Mouse (Mus musculus): Measurements from ENCODE around the gene Sp7. TPM values are rescaled to one million over a fixed set of nuclear protein-coding genes. Genes with fewer than 3 reads are reported as not detected.

The Sp7 gene
- total RNA-seq, 4 experiments from 2014 or later = 0.17 to 0.48 (median 0.33) TPM

- DNase-seq = no peak
These were observed 19.7 kb upstream of the Sp7 start for GRCm38 (mm10) chr15:102386640-102387039.

GRCm38 (mm10) chr15:102383671-102384070, 16.7 kb upstream of the Sp7 start:
- DNase-seq = no peak

DNA sequence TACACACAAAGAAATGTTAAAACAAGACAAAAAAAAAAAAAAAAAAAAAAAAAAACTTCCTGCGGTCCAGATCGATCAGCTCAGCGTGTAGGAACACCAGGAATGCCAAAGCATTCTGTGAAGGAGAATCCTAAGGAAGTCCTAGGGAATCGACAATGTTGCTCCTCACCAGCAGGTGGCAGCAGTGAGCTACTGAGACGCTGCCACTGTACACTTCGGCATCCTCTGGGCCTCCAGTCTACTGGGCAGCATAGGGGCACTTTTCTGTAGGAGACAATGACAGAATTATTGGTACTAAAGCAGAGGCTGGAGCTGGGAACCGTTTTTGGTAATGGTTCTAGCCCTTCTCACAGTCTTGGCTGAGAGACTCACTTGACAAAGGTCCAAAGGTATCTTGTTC, 14.6 kb upstream of the Sp7 start:
- peak; percentile 57 for DNase-seq

GRCm38 (mm10) chr15:102377810-102378262, 10.9 kb upstream of the Sp7 start:
- peak; percentile 52 for DNase-seq

GRCm38 (mm10) chr15:102377163-102377543, 10.2 kb upstream of the Sp7 start:
- DNase-seq = peak; percentile 78

- peak; percentile 32 for DNase-seq
These were observed 9.6 kb upstream of the Sp7 start for GRCm38 (mm10) chr15:102376453-102377162.

- DNase-seq = no peak
These were observed 3.7 kb upstream of the Sp7 start for GRCm38 (mm10) chr15:102370727-102371126.

GRCm38 (mm10) chr15:102369972-102370371, 3.0 kb upstream of the Sp7 start:
- no peak for DNase-seq

DNA sequence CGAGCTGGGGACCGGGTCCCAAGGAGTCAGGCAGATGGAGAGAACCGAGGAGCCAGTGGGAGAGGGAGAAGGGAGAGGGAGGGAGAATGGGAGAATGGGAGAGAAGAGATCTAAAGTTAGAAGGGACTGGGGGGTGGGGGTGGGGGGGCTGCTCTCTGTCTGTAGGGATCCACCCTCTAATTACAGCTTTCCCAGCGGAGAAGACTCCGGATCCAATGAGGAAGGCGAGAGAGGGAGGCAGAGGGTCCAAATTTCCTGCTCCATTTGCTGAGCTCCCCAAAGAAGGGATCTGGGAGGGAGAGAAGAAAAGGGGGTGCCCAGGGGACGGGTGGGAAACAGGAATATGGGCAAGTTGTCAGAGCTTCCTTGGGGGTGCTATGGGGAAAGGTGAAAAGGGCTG, 744 bp downstream of the Sp7 start:
- DNase-seq = no peak

DNA sequence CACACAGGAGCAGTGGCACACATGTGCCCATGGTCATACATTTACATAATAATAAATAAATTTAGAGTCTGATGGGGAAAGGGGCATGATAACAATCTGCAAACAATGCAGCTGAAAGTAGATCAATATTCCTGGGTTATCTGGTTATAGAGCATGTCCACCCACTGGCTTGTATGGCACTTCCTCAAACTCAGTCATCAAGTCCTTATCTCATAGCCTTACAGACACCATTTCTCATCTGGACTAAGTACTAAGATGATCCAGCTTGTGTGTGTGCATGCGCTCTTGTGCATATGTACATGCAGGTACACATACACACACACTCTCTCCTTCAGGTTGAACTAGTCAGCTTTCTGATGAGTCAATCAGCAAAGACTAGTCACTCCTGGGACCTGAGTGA, 2.3 kb downstream of the Sp7 start:
- DNase-seq = no peak

DNA sequence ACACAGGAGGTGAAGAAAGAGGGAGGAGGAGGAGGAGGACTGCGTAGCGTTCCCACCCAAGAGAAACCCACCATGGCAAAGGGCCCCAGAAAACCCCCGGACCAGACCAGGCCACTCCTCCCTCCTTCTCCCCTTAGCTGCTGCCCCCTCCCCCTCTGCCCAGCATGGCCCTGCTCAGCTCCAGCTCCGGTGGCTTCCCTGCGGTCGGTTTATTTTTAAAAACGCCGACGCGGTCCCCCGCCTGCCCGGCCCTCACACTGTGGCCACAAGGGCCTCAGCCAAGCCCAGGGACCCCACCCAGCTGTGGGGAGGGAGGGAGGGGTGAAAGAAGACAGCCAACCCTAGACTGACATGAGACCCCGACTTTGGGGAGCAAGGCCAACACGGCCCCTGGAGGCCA, 4.3 kb downstream of the Sp7 start:
- no peak for DNase-seq

DNA sequence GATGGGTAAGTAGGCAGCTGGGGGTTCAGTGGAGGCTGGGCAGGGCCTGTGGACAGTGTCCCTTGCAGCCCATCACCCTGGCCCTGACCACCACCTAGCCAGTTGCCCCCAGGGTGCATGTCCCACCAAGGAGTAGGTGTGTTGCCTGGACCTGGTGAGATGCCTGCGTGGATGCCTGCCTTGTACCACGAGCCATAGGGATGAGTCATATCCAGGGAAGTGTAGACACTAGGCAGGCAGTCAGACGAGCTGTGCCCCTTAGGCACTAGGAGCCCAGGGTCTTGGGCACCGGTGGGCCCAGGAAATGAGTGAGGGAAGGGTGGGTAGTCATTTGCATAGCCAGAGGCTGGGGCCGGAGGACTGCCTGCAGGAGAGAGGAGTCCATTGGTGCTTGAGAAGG, 8.1 kb downstream of the Sp7 start:
- DNase-seq = no peak

- no peak for DNase-seq
These were observed 8.9 kb downstream of the Sp7 start for GRCm38 (mm10) chr15:102358126-102358525.

DNA sequence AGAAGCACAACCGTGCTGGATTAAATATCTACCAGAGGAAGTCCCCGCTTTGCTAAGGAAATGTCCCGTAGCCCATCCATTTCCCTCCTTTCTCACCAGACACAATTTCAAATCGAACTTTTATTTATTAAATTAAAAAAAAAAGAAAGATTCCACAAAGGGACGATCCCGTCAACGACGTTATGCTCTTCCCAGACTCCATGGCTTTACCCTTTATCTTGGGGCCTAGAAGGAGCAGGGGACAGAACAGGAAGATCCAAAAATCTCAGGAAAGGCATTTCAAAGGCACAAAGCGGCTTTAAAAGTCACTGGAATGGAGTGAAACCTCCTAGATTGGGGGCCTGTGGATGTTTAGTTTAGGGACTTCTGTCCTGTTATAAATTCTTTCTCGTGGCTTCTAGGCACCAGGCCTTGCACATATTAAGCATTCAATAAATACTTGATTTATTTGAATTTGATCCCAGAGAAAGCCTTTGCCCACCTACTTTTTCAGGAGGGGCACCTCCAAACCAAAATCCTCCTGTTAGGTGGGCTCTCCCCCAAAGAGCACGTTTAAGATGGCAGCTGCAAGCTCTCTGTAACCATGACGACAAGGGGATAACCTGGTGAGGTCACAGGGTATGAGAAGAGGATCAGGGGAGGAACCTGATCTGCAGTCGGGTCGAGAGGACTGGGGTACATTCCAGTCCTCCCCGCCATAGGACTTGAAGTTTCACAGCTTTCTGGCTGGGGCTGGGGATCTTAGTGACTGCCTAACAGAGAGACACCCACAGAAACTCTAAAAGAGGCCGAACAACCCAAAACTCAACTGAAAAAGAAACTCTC, 10.3 kb downstream of the Sp7 start:
- no peak for DNase-seq

GRCm38 (mm10) chr15:102355871-102356441, 11.0 kb downstream of the Sp7 start:
- no peak for DNase-seq

DNA sequence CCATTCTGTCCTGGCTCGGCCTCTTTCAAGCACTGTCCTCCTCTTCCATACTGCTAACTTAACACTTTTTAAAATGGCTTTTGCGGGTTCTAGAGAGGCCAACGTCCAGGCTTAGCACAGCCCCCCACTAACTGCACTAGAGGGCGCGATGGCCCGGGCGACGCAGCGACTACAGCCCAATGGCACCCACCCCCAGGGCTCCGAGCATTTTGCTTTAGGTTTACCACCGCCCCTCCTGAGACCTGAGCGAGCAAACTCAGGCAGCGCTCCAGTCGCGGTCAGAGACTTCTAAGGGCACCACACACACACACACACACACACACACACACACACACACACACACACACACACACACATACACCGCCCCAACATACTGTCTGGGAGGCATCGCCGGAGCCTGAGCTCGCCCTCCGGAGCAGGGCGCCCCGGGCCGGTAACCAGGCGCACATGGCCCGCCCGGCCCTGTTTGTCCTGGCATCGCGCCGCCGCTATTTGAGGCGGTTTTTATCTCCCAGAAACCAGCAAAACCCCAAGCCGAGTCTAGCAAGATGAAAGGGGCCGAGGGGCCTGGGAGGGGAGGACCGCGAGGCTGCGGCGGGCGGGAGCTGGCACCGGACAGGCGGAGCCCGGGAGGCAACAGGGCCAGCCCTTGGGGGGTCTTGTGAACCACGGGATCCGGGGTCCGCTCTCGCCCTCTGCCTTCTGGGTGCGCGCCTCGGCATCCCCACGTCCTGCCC, 11.7 kb downstream of the Sp7 start:
- no peak for DNase-seq

DNA sequence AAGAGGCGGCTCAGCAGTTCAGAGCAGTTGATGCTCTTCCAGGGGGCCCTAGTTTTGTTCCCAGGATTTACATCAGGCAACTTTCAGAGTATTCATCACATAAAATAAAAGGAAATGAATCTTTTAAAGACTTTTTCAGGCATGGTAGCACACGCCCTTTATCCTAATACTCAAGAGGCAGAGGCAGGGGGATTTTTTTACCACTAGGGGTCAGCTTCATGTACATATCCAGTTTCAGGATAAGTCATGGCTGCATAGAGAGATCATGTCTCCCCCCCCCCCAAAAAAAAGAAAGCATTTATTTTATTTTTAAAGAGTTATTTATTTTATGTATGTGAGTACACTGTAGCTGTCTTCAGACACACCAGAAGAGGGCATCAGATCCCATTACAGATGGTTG, 13.0 kb downstream of the Sp7 start:
- DNase-seq = no peak

DNA sequence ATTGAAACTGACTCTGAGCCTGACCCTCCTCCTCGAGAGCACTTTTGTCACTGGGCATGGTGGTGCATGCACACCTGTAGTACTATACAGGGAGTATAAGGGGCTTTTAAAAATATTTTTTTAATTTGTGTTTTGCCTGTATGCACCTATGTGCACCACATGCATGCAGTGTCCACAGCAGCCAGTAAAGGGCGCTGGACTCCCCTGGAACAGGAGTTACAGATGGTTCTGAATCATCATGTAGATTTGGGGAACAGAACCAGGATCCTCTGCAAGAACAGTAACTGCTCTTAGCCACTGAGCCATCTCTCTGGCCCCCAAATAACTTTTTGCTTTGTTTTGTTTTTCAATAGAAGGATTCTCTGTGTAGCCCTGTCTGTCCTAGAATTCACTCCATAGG, 14.8 kb downstream of the Sp7 start:
- no peak for DNase-seq

- DNase-seq = no peak
These were observed 16.1 kb downstream of the Sp7 start for GRCm38 (mm10) chr15:102350942-102351291.

GRCm38 (mm10) chr15:102350138-102350941, 16.6 kb downstream of the Sp7 start, which contains the start of gene Aaas:
TSS of gene Aaas (minus strand) at chr15:102350771.
- DNase-seq = peak; percentile 91

- no peak for DNase-seq
These were observed 20.5 kb downstream of the Sp7 start for GRCm38 (mm10) chr15:102346444-102346843.

DNA sequence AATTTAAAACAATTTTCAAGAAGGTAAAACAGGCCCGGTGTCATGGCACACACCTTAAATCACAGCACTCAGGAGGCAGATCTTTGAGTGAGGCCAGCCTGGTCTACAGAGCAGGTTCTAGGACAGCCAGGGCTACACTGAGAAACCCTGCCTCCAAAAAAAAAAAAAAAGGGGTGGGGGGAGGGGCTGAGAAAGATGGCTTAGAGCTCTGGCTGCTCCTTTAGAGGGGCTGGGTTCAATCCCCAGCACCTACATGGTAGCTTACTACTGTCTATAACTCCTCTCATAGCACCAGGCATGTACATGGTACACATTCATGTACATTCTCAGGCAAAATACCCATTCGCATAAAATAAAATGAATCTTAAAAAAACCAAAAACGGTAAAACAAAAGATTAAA, 22.5 kb downstream of the Sp7 start:
- no peak for DNase-seq
